Mouse (Mus musculus): Measurements from ENCODE around the gene Rwdd3. TPM values are rescaled to one million over a fixed set of nuclear protein-coding genes. Genes with fewer than 3 reads are reported as not detected.

Rwdd3 gene
- total RNA-seq, 2 experiments from 2014 or later: 11.7 to 14.9 TPM

Other genes starting within 250 kb of the Rwdd3 start
- 10 to 100 TPM; 46.0 to 47.0 TPM for gene Tmem56, start 111.4 kb upstream of the Rwdd3 start, total RNA-seq (2021)
- 10 to 100 TPM; 12.8 to 13.8 TPM for gene Alg14, start 120.1 kb upstream of the Rwdd3 start, total RNA-seq (2021)

Data from left cerebral cortex, postnatal 36 days (tissue).